Mouse (Mus musculus) CH12.LX (cell line): Measurements from ENCODE around the gene Dpf1. TPM values are rescaled to one million over a fixed set of nuclear protein-coding genes. Genes with fewer than 3 reads are reported as not detected.

ENCODE experiments used
- DNase-seq: peaks from one replicate; pipeline ENCODE4 v3.0.0-alpha.2; 2013; ENCODE audit errors: extremely low read depth
- H3K27ac ChIP-seq: 2 replicates; pipeline ENCODE4 v1.5.1; 2012; ENCODE audit warnings: low read depth, mild to moderate bottlenecking, control low read depth, moderate library complexity; ENCODE audit not compliant: insufficient read depth
- H3K27me3 ChIP-seq: replicated peaks from 2 replicates; pipeline ENCODE3; 2012; ENCODE audit warnings: inconsistent platforms
- H3K36me3 ChIP-seq, 2 experiments: replicated peaks in 1 of 2; 2 replicates each; pipeline versions ENCODE3 to v1.6.1; 2012; ENCODE audit warnings: inconsistent platforms in 1 of 2, low read length in 1 of 2, mild to moderate bottlenecking in 1 of 2, mixed read lengths in 1 of 2, moderate library complexity in 1 of 2; ENCODE audit not compliant: control insufficient read depth in 1 of 2, insufficient read depth in 1 of 2
- H3K4me1 ChIP-seq, 2 experiments: 2 replicates each; pipeline ENCODE4 v1.6.1; 2012; ENCODE audit warnings: inconsistent platforms in 1 of 2, moderate library complexity in 1 of 2; ENCODE audit not compliant: insufficient read depth in 2 of 2, control insufficient read depth in 1 of 2
- H3K4me2 ChIP-seq: 2 replicates; pipeline ENCODE4 v1.6.1; 2012; ENCODE audit warnings: low read depth, mild to moderate bottlenecking, control low read depth; ENCODE audit not compliant: poor library complexity, insufficient read depth, severe bottlenecking
- H3K4me3 ChIP-seq, 3 experiments: fragments of 150-350 bp in 1 of 3; sonication (generic) in 1 of 3; replicated peaks in 1 of 3; 2 replicates each; pipeline versions ENCODE3 to v1.5.1; 2011 to 2012; ENCODE audit warnings: low read depth in 2 of 3, low read length in 2 of 3, mild to moderate bottlenecking in 2 of 3, moderate library complexity in 2 of 3, control low read depth in 1 of 3, improper control_type of control experiment in 1 of 3, inconsistent platforms in 1 of 3, mixed read lengths in 1 of 3; ENCODE audit not compliant: poor library complexity in 1 of 3
- H3K79me2 ChIP-seq: replicated peaks from 2 replicates; pipeline ENCODE4 v1.6.1; 2012; ENCODE audit warnings: mild to moderate bottlenecking, moderate library complexity; ENCODE audit not compliant: control insufficient read depth, poor library complexity, insufficient read depth, severe bottlenecking; ENCODE audit errors: extremely low read depth
- H3K9ac ChIP-seq: 2 replicates; pipeline ENCODE4 v1.6.1; 2012; ENCODE audit warnings: low read depth, mild to moderate bottlenecking, control low read depth, moderate library complexity; ENCODE audit not compliant: insufficient read depth
- H3K9me3 ChIP-seq: replicated peaks from 2 replicates; pipeline ENCODE3; 2012; ENCODE audit warnings: low read length, inconsistent platforms, mixed read lengths
- BHLHE40 ChIP-seq: IDR thresholded peaks from 2 replicates; pipeline ENCODE4 v1.6.1; 2011; ENCODE audit warnings: mild to moderate bottlenecking, low read depth, low read length, improper control_type of control experiment
- CTCF ChIP-seq, 2 experiments: IDR thresholded peaks in 1 of 2; conservative IDR thresholded peaks in 1 of 2; 2 replicates each; pipeline ENCODE4 v1.5.1; 2011 to 2012; ENCODE audit warnings: low read depth in 2 of 2, low read length in 2 of 2, improper control_type of control experiment in 1 of 2, inconsistent platforms in 1 of 2, mild to moderate bottlenecking in 1 of 2, moderate library complexity in 1 of 2
- E2F4 ChIP-seq: IDR thresholded peaks from 2 replicates; pipeline ENCODE4 v1.6.1; 2011; ENCODE audit warnings: low read depth, low read length, improper control_type of control experiment; ENCODE audit not compliant: insufficient replicate concordance
- ETS1 ChIP-seq: conservative IDR thresholded peaks from 2 replicates; pipeline ENCODE4 v1.6.1; 2012; ENCODE audit warnings: low read depth, mild to moderate bottlenecking, inconsistent platforms, low read length, improper control_type of control experiment, moderate library complexity
- GABPA ChIP-seq: IDR thresholded peaks from 2 replicates; pipeline ENCODE4 v1.6.1; 2012; ENCODE audit warnings: low read depth, low read length, improper control_type of control experiment, inconsistent platforms; ENCODE audit not compliant: insufficient replicate concordance
- HCFC1 ChIP-seq: IDR thresholded peaks from 2 replicates; pipeline ENCODE4 v1.6.1; 2012; ENCODE audit warnings: low read depth, mild to moderate bottlenecking, inconsistent platforms, low read length, improper control_type of control experiment
- KAT2A ChIP-seq: IDR thresholded peaks from 2 replicates; pipeline ENCODE4 v1.6.1; 2012; ENCODE audit warnings: low read length, improper control_type of control experiment, inconsistent platforms; ENCODE audit not compliant: insufficient replicate concordance
- MAZ ChIP-seq: IDR thresholded peaks from 2 replicates; pipeline ENCODE4 v1.6.1; 2012; ENCODE audit warnings: low read depth, mild to moderate bottlenecking, inconsistent platforms, low read length, improper control_type of control experiment, moderate library complexity
- MEF2A ChIP-seq: IDR thresholded peaks from 2 replicates; pipeline ENCODE4 v1.6.1; 2014; ENCODE audit warnings: low read depth, mild to moderate bottlenecking, inconsistent platforms, low read length, improper control_type of control experiment, borderline replicate concordance
- NELFE ChIP-seq: IDR thresholded peaks from 2 replicates; pipeline ENCODE4 v1.6.1; 2011; ENCODE audit warnings: low read depth, low read length, improper control_type of control experiment
- NRF1 ChIP-seq: IDR thresholded peaks from 2 replicates; pipeline ENCODE4 v1.6.1; 2014; ENCODE audit warnings: low read depth, mild to moderate bottlenecking, inconsistent platforms, low read length, improper control_type of control experiment, moderate library complexity
- POLR2A ChIP-seq: IDR thresholded peaks from 2 replicates; pipeline ENCODE4 v1.6.1; 2011; ENCODE audit warnings: low read depth, mild to moderate bottlenecking, improper control_type of control experiment, low read length
- RAD21 ChIP-seq: IDR thresholded peaks from 2 replicates; pipeline ENCODE4 v1.6.1; 2011; ENCODE audit warnings: low read depth, mild to moderate bottlenecking, low read length, improper control_type of control experiment, moderate library complexity
- SMC3 ChIP-seq: IDR thresholded peaks from 2 replicates; pipeline ENCODE4 v1.6.1; 2011; ENCODE audit warnings: low read depth, low read length, improper control_type of control experiment
- TCF12 ChIP-seq: IDR thresholded peaks from 2 replicates; pipeline ENCODE4 v1.6.1; 2014; ENCODE audit warnings: low read depth, mild to moderate bottlenecking, inconsistent platforms, low read length, improper control_type of control experiment
- UBTF ChIP-seq: IDR thresholded peaks from 2 replicates; pipeline ENCODE4 v1.6.1; 2012; ENCODE audit warnings: low read depth, mild to moderate bottlenecking, inconsistent platforms, low read length, improper control_type of control experiment, moderate library complexity
- USF2 ChIP-seq: conservative IDR thresholded peaks from 2 replicates; pipeline ENCODE4 v1.6.1; 2011; ENCODE audit warnings: low read depth, low read length, improper control_type of control experiment
- ZKSCAN1 ChIP-seq: IDR thresholded peaks from 2 replicates; pipeline ENCODE4 v1.6.1; 2012; ENCODE audit warnings: low read depth, inconsistent platforms, low read length, improper control_type of control experiment, borderline replicate concordance
- ZMIZ1 ChIP-seq: IDR thresholded peaks from 2 replicates; pipeline ENCODE4 v1.6.1; 2012; ENCODE audit warnings: low read depth, mild to moderate bottlenecking, inconsistent platforms, low read length, improper control_type of control experiment
- ZNF384 ChIP-seq: IDR thresholded peaks from 2 replicates; pipeline ENCODE4 v1.6.1; 2012; ENCODE audit warnings: low read depth, low read length, improper control_type of control experiment, inconsistent platforms
- dilution Hi-C: fragments of 300-500 bp; cut with MboI; formaldehyde crosslinking; loops from 2 replicates; pipeline ENCODE4 v1.14.3; 2020; ENCODE audit warnings: low sequenced_read_pairs; ENCODE audit not compliant: extremely low pct_unique_long_range_greater_than_20kb, extremely low pct_ligation_motif_present
- in situ Hi-C: fragments of 300-500 bp; cut with MboI; formaldehyde crosslinking; loops from 3 replicates; pipeline ENCODE4 v1.14.3; 2019; ENCODE audit warnings: low sequenced_read_pairs, low pct_ligation_motif_present, low pct_unique_long_range_greater_than_20kb, mixed read lengths
- polyA plus RNA-seq: library from polyadenylated mRNA; unstranded; fragments of >175 nt; gene quantifications from 2 replicates; pipeline ENCODE4 v1.2.1, GENCODE M21; 2012; ENCODE audit warnings: low read depth; ENCODE audit not compliant: insufficient read length
- total RNA-seq, 2 experiments: library from RNA; depleted of rRNA; stranded (reverse); fragments of 300-350 nt in 1 of 2; fragments of >200 nt in 1 of 2; gene quantifications; 2 replicates each; pipeline ENCODE4 v1.2.3; 2012 to 2014

Dpf1 gene
- total and polyA plus RNA-seq, 3 experiments = 0.38 to 3.0 (median 0.97) TPM

- Histone ChIP-seq H3K9me3 (no peaks in the 10 kb centered on the region), H3K79me2 (no peaks in the 10 kb centered on the region), H3K27me3 (peaks cover 54% of the 10 kb centered on the region), H3K36me3 (no peaks in the 10 kb centered on the region), H3K4me3 (no peak overlapping the region), H3K27ac (no peak overlapping the region), H3K9ac (no peak overlapping the region), H3K4me2 (no peak overlapping the region), H3K4me1 (peaks cover 2 to 25% of the 10 kb centered on the region in 2 experiments; a peak in 3 of 4 replicates)
- dilution Hi-C loops (no loop called here), in situ Hi-C loops (no loop called here)
- no peak for DNase-seq
- TF ChIP-seq MAZ (no peak), MEF2A (no peak), KAT2A (no peak), SMC3 (no peak)
Observed at GRCm38 (mm10) chr7:29313051-29313450, 9.3 kb downstream of the Dpf1 start.

GRCm38 (mm10) chr7:29313572-29314261 is 10.0 kb downstream of the Dpf1 start:
- H3K27me3 ChIP-seq = peaks cover 47% of the 10 kb centered on the region
- no peak overlapping the region for H3K4me2 ChIP-seq
- no peak overlapping the region for H3K9ac ChIP-seq
- dilution Hi-C loops (no loop called here), in situ Hi-C loops (no loop called here)
- H3K9me3 ChIP-seq = no peaks in the 10 kb centered on the region
- DNase-seq = no peak
- peaks cover 2 to 19% of the 10 kb centered on the region in 2 experiments; a peak in 3 of 4 replicates for H3K4me1 ChIP-seq
- H3K36me3 ChIP-seq = no peaks in the 10 kb centered on the region
- no peak overlapping the region for H3K4me3 ChIP-seq
- H3K27ac ChIP-seq = no peak overlapping the region
- no peaks in the 10 kb centered on the region for H3K79me2 ChIP-seq
- TF ChIP-seq ETS1 (no peak), RAD21 (no peak), TCF12 (no peak), UBTF (no peak), ZKSCAN1 (no peak), POLR2A (no peak), ZMIZ1 (no peak), ZNF384 (no peak), GABPA (no peak), HCFC1 (no peak), KAT2A (no peak), USF2 (no peak), NRF1 (no peak), BHLHE40 (no peak), CTCF (conservative IDR thresholded peaks at IDR 0.05 in 1 of 2, IDR thresholded peaks at IDR 0.05 in 1 of 2; ENCODE audit: low read depth in 2 of 2, low read length in 2 of 2) (no peak), E2F4 (no peak), NELFE (no peak)
